31 mouse cellular contexts compared by ENCODE assay signal in the genomic region with DNA sequence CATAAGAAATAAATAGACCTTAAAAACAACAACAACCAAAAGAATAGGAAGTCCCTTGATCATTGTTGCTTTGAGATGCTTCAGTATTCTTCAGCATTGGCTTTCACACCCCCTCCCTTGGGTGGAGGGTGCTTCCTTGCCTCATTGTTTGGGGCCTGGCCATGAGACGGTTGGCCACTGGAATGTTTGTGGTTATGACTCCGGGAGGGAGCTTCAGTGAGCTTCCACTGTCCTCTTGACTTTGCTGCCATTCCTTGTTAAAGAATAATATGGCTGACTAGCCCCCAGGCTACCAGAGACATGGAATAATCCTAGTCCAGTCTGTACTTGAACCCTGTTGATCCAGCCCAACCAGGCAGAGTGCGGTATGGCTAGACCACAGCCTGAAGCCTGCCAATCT. TPM values are rescaled to one million over a fixed set of nuclear protein-coding genes. Genes with fewer than 3 reads are reported as not detected.
A peak's percentile ranks its signal among the peaks of the same experiment; 100 is the strongest.
DNase-seq lines count a peak whose midpoint lies in the region; ATAC-seq and TF ChIP-seq lines count a peak whose summit lies in the region.
"Had no signal": no experiment of that assay in that cellular context is flagged by ENCODE, and none has a peak within 500 bp of the region (broad histone marks: within the 10 kb centered on the region; RNA-seq: fewer than 3 reads in every experiment).

No protein-coding gene starts in this region.

- H3K4me2 ChIP-seq in kidney, embryonic 15.5 days = no peak overlapping the region
- no peak overlapping the region for H3K4me2 ChIP-seq in hindbrain, embryonic 11.5 days (replicated peaks; ENCODE audit: low read depth, low read length)
- H3K4me2 ChIP-seq: embryonic facial prominence, embryonic 13.5 days; embryonic facial prominence, embryonic 15.5 days; forebrain, embryonic 12.5 days had no signal

- ATAC-seq in Patski = peak; percentile 79
- ATAC-seq in kidney, embryonic 15.5 days (replicated peaks; ENCODE audit: low FRiP score) = no peak
- ATAC-seq in hindbrain, embryonic 11.5 days (ENCODE audit: low FRiP score) = no peak
- ATAC-seq: CD4-positive, CD25-positive, alpha-beta regulatory T cell, adult 4 months; forebrain, embryonic 14.5 days; forebrain, embryonic 16.5 days had no signal

- H3K4me1 ChIP-seq in kidney, embryonic 15.5 days = no peaks in the 10 kb centered on the region
- H3K4me1 ChIP-seq in hindbrain, embryonic 11.5 days (replicated peaks; ENCODE audit: control insufficient read depth, insufficient read depth, low read length) = no peaks in the 10 kb centered on the region
- H3K4me1 ChIP-seq: embryonic facial prominence, embryonic 15.5 days had no signal

- peaks cover 13% of the 10 kb centered on the region for H3K36me3 ChIP-seq in kidney, embryonic 15.5 days
- no peaks in the 10 kb centered on the region for H3K36me3 ChIP-seq in hindbrain, embryonic 11.5 days (ENCODE audit: control insufficient read depth, insufficient read depth, low read length)

- H3K27me3 ChIP-seq in Patski = no peaks in the 10 kb centered on the region
- no peaks in the 10 kb centered on the region for H3K27me3 ChIP-seq in kidney, embryonic 15.5 days
- no peaks in the 10 kb centered on the region for H3K27me3 ChIP-seq in hindbrain, embryonic 11.5 days (ENCODE audit: control insufficient read depth, insufficient read depth, low read length)
- H3K27me3 ChIP-seq: CH12.LX; embryonic facial prominence, embryonic 13.5 days; embryonic facial prominence, embryonic 15.5 days; forebrain, embryonic 12.5 days had no signal

- DNase-seq in 3T3-L1 (ENCODE audit: low read depth, low spot score) (peak; percentile 91), Patski (ENCODE audit: low read depth, low spot score) (peak; percentile 73)
- peak; percentile 90 for DNase-seq in Muller cell, postnatal 12 days (ENCODE audit: inconsistent ontology term)
- no peak for DNase-seq in hindbrain, embryonic 11.5 days (ENCODE audit: low spot score)
- no peak for DNase-seq in heart, adult 8-10 months (ENCODE audit: low spot score)
- no peak for DNase-seq in adrenal gland, postnatal 36 days
- DNase-seq: adrenal gland, adult 2 months; adrenal gland, postnatal 10 days; cerebellum, adult 11 months; cerebellum, adult 18-20 months; cerebellum, adult 8-10 months; cerebellum, adult 9-11 months; cerebellum, postnatal 14 days; cerebellum, postnatal 36 days; embryo, embryonic 11 days had no signal

- no peak for TF ChIP-seq CTCF in Patski (IDR thresholded peaks at IDR 0.05)

- POLR2A ChIA-PET in Patski (lab: Charles Lee) = interaction anchor here (0.6 kb wide), 1 partner anchor 9 kb away, joined by 3 read pairs; no protein-coding TSS in a partner anchor

- no peaks in the 10 kb centered on the region for H3K9me3 ChIP-seq in kidney, embryonic 15.5 days (replicated peaks)
- no peaks in the 10 kb centered on the region for H3K9me3 ChIP-seq in hindbrain, embryonic 11.5 days (ENCODE audit: control insufficient read depth, low read length)
- H3K9me3 ChIP-seq: embryonic facial prominence, embryonic 13.5 days; embryonic facial prominence, embryonic 15.5 days; forebrain, embryonic 10.5 days; forebrain, embryonic 12.5 days; G1E had no signal

- WGBS in kidney, embryonic 15.5 days = 80% methylated on average over 3 of the region's 3 CpGs
- WGBS in hindbrain, embryonic 11.5 days = 88% methylated on average over 3 of the region's 3 CpGs

- H3K4me3 ChIP-seq in kidney, embryonic 15.5 days (replicated peaks) = no peak overlapping the region
- no peak overlapping the region for H3K4me3 ChIP-seq in hindbrain, embryonic 11.5 days (ENCODE audit: low read depth, low read length)
- H3K4me3 ChIP-seq: embryonic facial prominence, embryonic 13.5 days; embryonic facial prominence, embryonic 15.5 days; erythroblast, embryonic 14.5 days; forebrain, embryonic 10.5 days; forebrain, embryonic 12.5 days had no signal

- H3K9ac ChIP-seq in kidney, embryonic 15.5 days = no peak overlapping the region
- no peak overlapping the region for H3K9ac ChIP-seq in hindbrain, embryonic 11.5 days (ENCODE audit: low read depth, low read length)
- H3K9ac ChIP-seq: embryonic facial prominence, embryonic 13.5 days; embryonic facial prominence, embryonic 15.5 days; forebrain, embryonic 12.5 days had no signal

- H3K27ac ChIP-seq in kidney, embryonic 15.5 days = no peak overlapping the region
- H3K27ac ChIP-seq in hindbrain, embryonic 11.5 days (ENCODE audit: low read depth, low read length) = no peak overlapping the region
- H3K27ac ChIP-seq: embryonic facial prominence, embryonic 13.5 days; embryonic facial prominence, embryonic 15.5 days; forebrain, embryonic 10.5 days; forebrain, embryonic 12.5 days had no signal

- CTCF ChIA-PET in Patski (lab: Charles Lee) = interaction anchor here (2.6 kb wide), 1 partner anchor 36 kb away, joined by 7 read pairs; no protein-coding TSS in a partner anchor

- in situ Hi-C loops in Patski (cut with MboI; ENCODE audit: low pct_unique_long_range_greater_than_20kb) = no loop called here

RNA-seq across cellular contexts. Expression of a gene that starts 11.1 kb away (rescaled TPM):
- polyA plus RNA-seq in Patski (2021) = 17.3 TPM
- polyA plus RNA-seq in kidney, embryonic 15.5 days (2015; fragmentation: Nextera tagmentation; extraction: Ambion mirVana) = 62.1 and 64.8 TPM in 2 replicates
- 63.4 and 65.2 TPM in 2 replicates for polyA plus RNA-seq in hindbrain, embryonic 11.5 days (2014; fragmentation: Nextera tagmentation; extraction: Ambion mirVana)
- total RNA-seq in heart, adult 8-10 months (2022) = 10 to 100 TPM; 16.0 to 23.2 (median 20.5) TPM
- 10 to 100 TPM; 21.0 to 39.0 TPM for total RNA-seq in adrenal gland, postnatal 36 days (2021)

RNA-seq across cellular contexts. Expression of a gene that starts 21.9 kb away (rescaled TPM):
- polyA plus RNA-seq in Patski (2021) = 27.2 TPM
- 47.1 and 49.3 TPM in 2 replicates for polyA plus RNA-seq in kidney, embryonic 15.5 days (2015; fragmentation: Nextera tagmentation; extraction: Ambion mirVana)
- 48.4 and 54.8 TPM in 2 replicates for polyA plus RNA-seq in hindbrain, embryonic 11.5 days (2014; fragmentation: Nextera tagmentation; extraction: Ambion mirVana)
- 10 to 100 TPM; 50.1 to 69.6 (median 57.6) TPM for total RNA-seq in heart, adult 8-10 months (2022)
- total RNA-seq in adrenal gland, postnatal 36 days (2021) = 10 to 100 TPM; 28.5 to 29.3 TPM

RNA-seq across cellular contexts. Expression of a gene that starts 21.9 kb away (rescaled TPM):
- polyA plus RNA-seq in Patski (2021) = 19.5 TPM
- polyA plus RNA-seq in kidney, embryonic 15.5 days (2015; fragmentation: Nextera tagmentation; extraction: Ambion mirVana) = 13.7 TPM in 2 replicates
- polyA plus RNA-seq in hindbrain, embryonic 11.5 days (2014; fragmentation: Nextera tagmentation; extraction: Ambion mirVana) = 15.5 and 16.9 TPM in 2 replicates
- 10 to 100 TPM; 35.1 to 36.8 (median 36.0) TPM for total RNA-seq in heart, adult 8-10 months (2022)
- 10 to 100 TPM; 16.4 to 17.8 TPM for total RNA-seq in adrenal gland, postnatal 36 days (2021)

RNA-seq across cellular contexts. Expression of a gene that starts 29.7 kb away (rescaled TPM):
- polyA plus RNA-seq in Patski (2021) = not detected
- 0.45 TPM in 1 of 2 replicates, not detected in the other for polyA plus RNA-seq in kidney, embryonic 15.5 days (2015; fragmentation: Nextera tagmentation; extraction: Ambion mirVana)
- polyA plus RNA-seq in hindbrain, embryonic 11.5 days (2014; fragmentation: Nextera tagmentation; extraction: Ambion mirVana) = not detected in 2 replicates
- not detected for total RNA-seq in heart, adult 8-10 months (2022)
- total RNA-seq in adrenal gland, postnatal 36 days (2021) = not detected
- total RNA-seq: adrenal gland, adult 2 months; adrenal gland, postnatal 10 days; adrenal gland, postnatal 4 days; CH12.LX; common myeloid progenitor, adult 5-6 weeks; G1E had no signal
- polyA plus RNA-seq: adrenal gland, adult 2 months; brain, embryonic 14.5 days; embryonic facial prominence, embryonic 11.5 days; erythroblast, embryonic 14.5 days; forebrain, embryonic 14.5 days; forebrain, embryonic 16.5 days; frontal cortex, adult 2 months; G1E had no signal

RNA-seq across cellular contexts. Expression of a gene that starts 52.1 kb away (rescaled TPM):
- polyA plus RNA-seq in Patski (2021) = not detected
- polyA plus RNA-seq in kidney, embryonic 15.5 days (2015; fragmentation: Nextera tagmentation; extraction: Ambion mirVana) = 0.77 and 0.90 TPM in 2 replicates
- polyA plus RNA-seq in hindbrain, embryonic 11.5 days (2014; fragmentation: Nextera tagmentation; extraction: Ambion mirVana) = not detected in 2 replicates
- 10 to 100 TPM; 41.4 to 66.1 (median 52.8) TPM for total RNA-seq in heart, adult 8-10 months (2022)
- 10 to 100 TPM; 16.5 to 67.6 TPM for total RNA-seq in adrenal gland, postnatal 36 days (2021)
- total RNA-seq: CH12.LX; common myeloid progenitor, adult 5-6 weeks; G1E had no signal
- polyA plus RNA-seq: brain, embryonic 14.5 days; CD4-positive, CD25-positive, alpha-beta regulatory T cell, adult 4 months; embryonic facial prominence, embryonic 11.5 days; embryonic facial prominence, embryonic 13.5 days; erythroblast, embryonic 14.5 days; forebrain, embryonic 10.5 days; forebrain, embryonic 12.5 days; forebrain, embryonic 14.5 days; forebrain, embryonic 16.5 days; G1E had no signal

Comparison
In these comparisons a context has a peak if more than half of its experiments do, and no peak if none do; other contexts are left out.
1. DNase-seq: peak in 3T3-L1 (single experiment), Muller cell, postnatal 12 days (single experiment) and Patski (single experiment); none in hindbrain, embryonic 11.5 days (single experiment), heart, adult 8-10 months (single experiment) and adrenal gland, postnatal 36 days (0 of 2).